Mouse (Mus musculus): ENCODE results near the gene Cdh23. TPM values are rescaled to one million over a fixed set of nuclear protein-coding genes. Genes with fewer than 3 reads are reported as not detected.

The Cdh23 gene
- polyA plus RNA-seq, 1 experiment = 0.19 TPM

DNA sequence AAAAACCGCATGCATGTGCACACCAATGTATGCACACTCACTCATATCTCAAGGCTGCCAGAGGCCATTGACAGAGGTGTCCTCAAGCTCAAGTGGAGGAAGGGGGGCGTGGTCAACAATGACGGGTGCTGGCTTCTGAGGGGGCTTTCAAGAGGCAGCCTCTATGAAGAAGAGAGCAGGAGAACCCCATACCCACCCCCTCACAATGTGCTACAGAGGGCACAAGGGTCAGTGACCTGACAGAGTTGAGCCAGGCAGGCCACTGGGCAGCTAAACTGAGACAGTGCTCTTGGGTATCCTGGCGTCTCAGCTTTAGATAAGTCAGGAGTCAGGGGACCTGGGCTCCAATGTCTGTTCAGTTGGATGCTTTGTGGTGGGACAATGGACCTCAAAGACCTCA is 6.9 kb downstream of the Cdh23 start:
- H3K27me3 ChIP-seq (ENCODE audit: control insufficient read depth, insufficient read depth, insufficient read length) = peaks cover 63% of the 10 kb centered on the region
- H3K79me2 ChIP-seq (ENCODE audit: control insufficient read depth, insufficient read depth) = no peaks in the 10 kb centered on the region
- no peaks in the 10 kb centered on the region for H3K36me3 ChIP-seq (ENCODE audit: control insufficient read depth, insufficient read depth)
- H3K79me3 ChIP-seq (ENCODE audit: low read depth) = no peaks in the 10 kb centered on the region
- no peak for TF ChIP-seq CTCF (IDR thresholded peaks at IDR 0.05; ENCODE audit: control insufficient read depth, insufficient read depth, insufficient read length)
- TF ChIP-seq FOSL1 (IDR thresholded peaks at IDR 0.05; ENCODE audit: insufficient read depth, low read length, poor library complexity, severe bottlenecking) = no peak
- H3ac ChIP-seq (ENCODE audit: control insufficient read depth, insufficient read length, low read depth) = no peak overlapping the region
- H3K4me3 ChIP-seq (ENCODE audit: insufficient read depth, poor library complexity, severe bottlenecking) = no peak overlapping the region

DNA sequence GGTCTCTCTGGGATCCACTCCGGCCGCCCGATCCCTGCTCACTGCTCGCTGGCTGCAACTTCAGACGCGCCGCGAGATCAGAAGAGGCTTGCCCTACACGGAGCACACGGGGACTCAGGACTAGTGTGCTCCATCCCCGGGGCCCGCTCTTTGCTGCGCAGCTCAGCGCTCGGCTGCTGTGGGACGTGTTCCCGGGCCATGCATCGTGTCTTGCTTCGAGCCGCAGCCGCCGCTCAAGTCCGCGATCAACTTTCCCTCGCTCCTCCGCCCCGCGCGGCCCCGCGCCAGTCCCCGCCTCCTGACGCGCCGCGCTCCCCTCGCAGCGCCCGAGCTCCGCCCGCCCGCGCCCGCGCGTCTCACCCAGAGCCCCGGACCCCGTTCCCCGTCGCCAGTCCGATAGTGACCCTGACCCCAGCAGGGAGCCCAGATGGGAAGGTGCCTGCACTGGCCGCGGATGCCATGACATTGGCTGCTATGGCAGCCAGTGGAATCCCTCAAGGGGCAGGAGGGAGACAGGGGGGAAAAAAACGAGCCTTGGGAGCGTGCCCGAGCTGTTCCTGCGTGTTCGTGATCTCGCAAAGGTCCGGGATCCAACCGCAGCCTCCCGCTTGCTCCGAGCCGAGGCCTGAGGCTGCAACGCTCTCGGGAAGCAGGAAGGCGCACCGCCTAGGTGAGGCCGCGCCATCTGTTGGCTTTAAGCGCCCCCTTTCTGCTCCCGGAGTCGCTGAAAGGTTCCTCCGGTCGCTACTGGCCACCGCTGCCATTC is 9.1 kb downstream of the Cdh23 start:
- H3K79me2 ChIP-seq (ENCODE audit: control insufficient read depth, insufficient read depth) = no peaks in the 10 kb centered on the region
- H3K4me3 ChIP-seq (ENCODE audit: insufficient read depth, poor library complexity, severe bottlenecking) = no peak overlapping the region
- peaks cover 69% of the 10 kb centered on the region for H3K27me3 ChIP-seq (ENCODE audit: control insufficient read depth, insufficient read depth, insufficient read length)
- no peaks in the 10 kb centered on the region for H3K36me3 ChIP-seq (ENCODE audit: control insufficient read depth, insufficient read depth)
- H3K79me3 ChIP-seq (ENCODE audit: low read depth) = no peaks in the 10 kb centered on the region
- no peak overlapping the region for H3ac ChIP-seq (ENCODE audit: control insufficient read depth, insufficient read length, low read depth)
- TF ChIP-seq MYOD1 (IDR thresholded peaks at IDR 0.05; ENCODE audit: control insufficient read depth, insufficient read length, low read depth) = no peak

DNA sequence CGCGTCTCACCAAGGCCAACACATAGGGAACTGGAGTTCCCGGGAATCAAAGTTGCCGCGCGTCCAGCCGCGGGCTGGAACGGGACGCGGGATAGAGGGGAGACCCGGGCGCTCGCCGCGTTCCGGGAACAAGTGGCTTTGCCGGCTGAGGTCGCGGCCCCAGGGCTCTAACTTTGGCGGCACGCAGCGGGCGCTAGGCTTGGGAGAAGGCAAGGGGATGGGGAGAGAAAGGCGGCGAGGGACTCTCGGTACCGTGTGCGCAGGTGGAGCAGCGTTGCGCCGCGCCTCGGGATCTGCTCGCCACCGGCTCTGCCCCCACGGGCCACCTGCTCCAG is 9.7 kb downstream of the Cdh23 start:
- Histone ChIP-seq H3ac (ENCODE audit: control insufficient read depth, insufficient read length, low read depth) (no peak overlapping the region), H3K36me3 (ENCODE audit: control insufficient read depth, insufficient read depth) (no peaks in the 10 kb centered on the region), H3K79me3 (ENCODE audit: low read depth) (no peaks in the 10 kb centered on the region), H3K27me3 (ENCODE audit: control insufficient read depth, insufficient read depth, insufficient read length) (peaks cover 69% of the 10 kb centered on the region), H3K4me3 (ENCODE audit: insufficient read depth, poor library complexity, severe bottlenecking) (no peak overlapping the region), H3K79me2 (ENCODE audit: control insufficient read depth, insufficient read depth) (no peaks in the 10 kb centered on the region)
- TF ChIP-seq MYOD1 (IDR thresholded peaks at IDR 0.05; ENCODE audit: control insufficient read depth, insufficient read length, low read depth) (no peak), MYOG (IDR thresholded peaks at IDR 0.05; ENCODE audit: control insufficient read depth, extremely low read depth, insufficient read length) (no peak), USF1 (IDR thresholded peaks at IDR 0.05; ENCODE audit: low read depth) (no peak), CEBPB (IDR thresholded peaks at IDR 0.05; ENCODE audit: low read depth) (no peak), FOSL1 (IDR thresholded peaks at IDR 0.05; ENCODE audit: insufficient read depth, low read length, poor library complexity, severe bottlenecking) (no peak), MAX (IDR thresholded peaks at IDR 0.05) (no peak), CTCF (IDR thresholded peaks at IDR 0.05; ENCODE audit: control insufficient read depth, insufficient read depth, insufficient read length) (no peak)

DNA sequence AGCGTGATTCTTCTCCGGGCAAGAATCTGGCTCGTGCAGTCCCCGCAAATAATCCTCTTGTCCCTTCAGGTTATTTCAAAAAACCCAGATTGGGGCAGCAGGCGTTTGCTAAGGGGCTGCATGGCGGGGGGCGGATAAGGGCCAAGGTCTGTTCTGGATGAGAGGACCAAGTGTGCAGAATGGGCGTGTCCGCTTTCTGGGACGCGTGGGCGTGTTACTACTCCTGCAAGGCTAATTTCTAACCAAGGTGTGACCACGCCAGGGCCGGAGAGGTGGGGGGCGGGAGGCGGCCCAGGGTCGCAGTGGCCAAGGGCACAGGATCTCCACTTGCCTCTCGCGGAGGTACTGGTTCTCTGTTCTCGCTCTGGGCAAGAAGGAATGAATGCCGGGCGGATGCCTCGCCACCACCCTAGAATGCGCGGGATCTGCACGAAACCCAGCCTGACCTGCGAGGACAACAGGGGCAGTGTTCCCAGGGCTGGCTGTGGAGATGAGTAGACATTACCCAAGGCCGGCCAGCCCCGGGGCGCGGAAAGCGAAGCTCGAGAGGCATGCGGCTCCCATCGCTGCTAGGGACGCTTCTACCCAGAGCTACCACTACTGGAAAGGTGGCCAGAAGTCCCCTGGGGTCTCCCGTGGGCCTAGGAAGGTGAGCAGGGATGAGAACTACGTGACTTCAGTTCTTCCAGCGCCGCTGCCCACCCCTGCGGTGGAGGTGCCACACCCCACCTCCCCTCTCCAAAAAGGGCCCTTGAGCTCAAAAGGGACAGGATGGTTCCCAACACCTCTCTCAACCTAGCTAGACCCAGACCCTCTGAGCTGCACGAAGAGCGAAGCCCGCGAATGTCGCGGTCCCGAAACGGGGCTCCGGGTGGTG is 10.3 kb downstream of the Cdh23 start:
- no peak for TF ChIP-seq CEBPB (IDR thresholded peaks at IDR 0.05; ENCODE audit: low read depth)
- TF ChIP-seq MAX (IDR thresholded peaks at IDR 0.05) = no peak
- TF ChIP-seq FOSL1 (IDR thresholded peaks at IDR 0.05; ENCODE audit: insufficient read depth, low read length, poor library complexity, severe bottlenecking) = no peak
- no peak for TF ChIP-seq MYOG (IDR thresholded peaks at IDR 0.05; ENCODE audit: control insufficient read depth, extremely low read depth, insufficient read length)
- TF ChIP-seq MYOD1 (IDR thresholded peaks at IDR 0.05; ENCODE audit: control insufficient read depth, insufficient read length, low read depth) = no peak
- no peak for TF ChIP-seq USF1 (IDR thresholded peaks at IDR 0.05; ENCODE audit: low read depth)
- Histone ChIP-seq H3K4me3 (ENCODE audit: insufficient read depth, poor library complexity, severe bottlenecking) (no peak overlapping the region), H3ac (ENCODE audit: control insufficient read depth, insufficient read length, low read depth) (no peak overlapping the region), H3K27me3 (ENCODE audit: control insufficient read depth, insufficient read depth, insufficient read length) (peaks cover 70% of the 10 kb centered on the region), H3K79me2 (ENCODE audit: control insufficient read depth, insufficient read depth) (no peaks in the 10 kb centered on the region), H3K79me3 (ENCODE audit: low read depth) (no peaks in the 10 kb centered on the region), H3K36me3 (ENCODE audit: control insufficient read depth, insufficient read depth) (no peaks in the 10 kb centered on the region)

DNA sequence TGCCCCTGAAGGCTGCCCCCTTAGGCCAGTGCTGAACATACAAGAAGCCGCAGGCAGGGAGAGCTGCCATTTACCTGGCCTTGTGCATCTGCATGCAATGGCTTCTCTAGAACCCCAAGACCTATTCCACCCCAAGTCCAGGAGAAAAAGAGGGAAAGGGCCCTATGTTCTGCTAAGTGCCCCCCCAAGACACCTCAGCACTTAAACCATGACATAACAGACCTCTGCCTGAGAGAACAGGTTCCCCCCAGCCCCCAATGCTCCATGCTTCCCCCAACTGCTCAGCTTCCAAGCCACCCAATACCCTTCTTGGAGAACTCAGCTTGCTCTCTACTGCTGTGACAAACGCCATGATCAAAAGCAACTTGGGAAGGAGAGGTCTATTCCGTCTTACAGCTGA is 17.4 kb downstream of the Cdh23 start:
- no peaks in the 10 kb centered on the region for H3K79me3 ChIP-seq (ENCODE audit: low read depth)
- TF ChIP-seq USF1 (IDR thresholded peaks at IDR 0.05; ENCODE audit: low read depth) (no peak), CEBPB (IDR thresholded peaks at IDR 0.05; ENCODE audit: low read depth) (no peak), MYOG (IDR thresholded peaks at IDR 0.05; ENCODE audit: control insufficient read depth, extremely low read depth, insufficient read length) (no peak)
- H3K27me3 ChIP-seq (ENCODE audit: control insufficient read depth, insufficient read depth, insufficient read length) = peaks cover 48% of the 10 kb centered on the region
- H3ac ChIP-seq (ENCODE audit: control insufficient read depth, insufficient read length, low read depth) = no peak overlapping the region
- no peak overlapping the region for H3K4me3 ChIP-seq (ENCODE audit: insufficient read depth, poor library complexity, severe bottlenecking)
- no peaks in the 10 kb centered on the region for H3K79me2 ChIP-seq (ENCODE audit: control insufficient read depth, insufficient read depth)
- H3K36me3 ChIP-seq (ENCODE audit: control insufficient read depth, insufficient read depth) = no peaks in the 10 kb centered on the region

DNA sequence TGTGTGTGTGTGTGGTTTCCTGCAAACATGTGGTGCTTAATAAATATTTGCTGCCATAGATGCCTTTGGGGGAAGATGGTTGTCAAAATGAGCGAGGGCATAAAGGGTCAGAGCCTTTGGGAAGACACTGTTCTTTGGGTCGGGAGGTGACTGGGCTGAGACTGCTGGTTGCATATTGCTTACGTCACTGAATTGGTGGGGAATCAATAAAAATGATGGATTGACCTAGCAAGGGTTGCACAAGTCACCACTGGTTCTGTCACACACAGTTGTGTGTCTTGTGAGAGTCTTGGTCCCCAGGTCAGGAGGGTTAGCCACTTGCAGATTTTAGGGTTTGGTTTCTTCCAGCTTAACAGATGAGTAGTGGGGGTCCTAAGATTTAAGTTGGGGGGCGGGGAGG is 19.0 kb downstream of the Cdh23 start:
- no peak overlapping the region for H3ac ChIP-seq (ENCODE audit: control insufficient read depth, insufficient read length, low read depth)
- peaks cover 52% of the 10 kb centered on the region for H3K27me3 ChIP-seq (ENCODE audit: control insufficient read depth, insufficient read depth, insufficient read length)
- H3K79me2 ChIP-seq (ENCODE audit: control insufficient read depth, insufficient read depth) = no peaks in the 10 kb centered on the region

More for the DNA sequence above, 19.0 kb downstream of the Cdh23 start:
- Histone ChIP-seq H3K79me3 (ENCODE audit: low read depth) (no peaks in the 10 kb centered on the region), H3K4me3 (ENCODE audit: insufficient read depth, poor library complexity, severe bottlenecking) (no peak overlapping the region), H3K36me3 (ENCODE audit: control insufficient read depth, insufficient read depth) (no peaks in the 10 kb centered on the region)
- TF ChIP-seq FOSL1 (IDR thresholded peaks at IDR 0.05; ENCODE audit: insufficient read depth, low read length, poor library complexity, severe bottlenecking) (no peak), MYOG (IDR thresholded peaks at IDR 0.05; ENCODE audit: control insufficient read depth, extremely low read depth, insufficient read length) (no peak), MYOD1 (IDR thresholded peaks at IDR 0.05; ENCODE audit: control insufficient read depth, insufficient read length, low read depth) (no peak), MAX (IDR thresholded peaks at IDR 0.05) (no peak)

Measured in C2C12 (cell line).